Mouse (Mus musculus): Measurements from ENCODE around the gene Rab33b. TPM values are rescaled to one million over a fixed set of nuclear protein-coding genes. Genes with fewer than 3 reads are reported as not detected.

The Rab33b gene
- polyA plus RNA-seq, 1 experiment from 2014 or later = 27.3 TPM

DNA sequence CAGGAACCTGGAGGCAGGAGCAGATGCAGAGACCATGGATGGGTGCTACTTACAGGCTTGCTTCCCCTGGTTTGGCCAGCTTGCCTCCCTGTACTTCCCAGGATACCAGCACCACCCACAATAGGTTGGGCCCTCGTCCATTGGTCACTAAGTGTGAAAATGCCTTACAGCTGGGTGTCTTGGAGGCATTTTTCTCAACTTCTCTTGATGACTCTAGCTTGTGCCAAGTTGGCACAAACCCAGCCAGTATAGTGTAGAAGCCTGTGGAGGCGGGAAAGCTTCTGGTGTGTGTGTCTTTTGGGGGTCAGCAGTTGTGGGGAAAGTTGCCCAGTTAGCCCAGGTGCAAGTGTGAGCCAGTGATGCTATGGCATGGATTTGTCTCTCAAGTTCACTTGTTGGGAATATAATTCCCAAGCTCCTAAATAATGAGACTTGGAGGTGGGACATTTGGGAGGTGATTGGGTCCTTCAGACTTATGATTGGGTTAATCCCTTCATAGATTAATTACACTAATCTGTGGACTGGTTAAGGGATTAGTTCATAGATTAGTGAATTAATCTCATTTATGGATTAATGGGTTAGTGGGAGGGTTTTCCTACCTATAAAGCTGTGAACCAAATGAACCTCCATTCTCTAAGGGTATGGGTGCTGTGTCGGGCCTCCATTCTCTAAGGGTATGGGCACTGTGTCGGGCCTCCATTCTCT, 2.9 kb downstream of the Rab33b start:
- Histone ChIP-seq H3K27ac (no peak overlapping the region), H3K9ac (no peak overlapping the region), H3K36me3 (peaks cover 9% of the 10 kb centered on the region; the same call in 1 of the 2 replicates), H3K9me3 (no peaks in the 10 kb centered on the region), H3K4me2 (no peak overlapping the region), H3K4me3 (no peak overlapping the region), H3K4me1 (peaks cover 22% of the 10 kb centered on the region), H3K27me3 (no peaks in the 10 kb centered on the region)
- 92% methylated on average over 4 of the region's 4 CpGs for WGBS
- no peak for ATAC-seq (ENCODE audit: insufficient number of reproducible peaks, insufficient read depth, low FRiP score, low TSS enrichment, low read depth)

DNA sequence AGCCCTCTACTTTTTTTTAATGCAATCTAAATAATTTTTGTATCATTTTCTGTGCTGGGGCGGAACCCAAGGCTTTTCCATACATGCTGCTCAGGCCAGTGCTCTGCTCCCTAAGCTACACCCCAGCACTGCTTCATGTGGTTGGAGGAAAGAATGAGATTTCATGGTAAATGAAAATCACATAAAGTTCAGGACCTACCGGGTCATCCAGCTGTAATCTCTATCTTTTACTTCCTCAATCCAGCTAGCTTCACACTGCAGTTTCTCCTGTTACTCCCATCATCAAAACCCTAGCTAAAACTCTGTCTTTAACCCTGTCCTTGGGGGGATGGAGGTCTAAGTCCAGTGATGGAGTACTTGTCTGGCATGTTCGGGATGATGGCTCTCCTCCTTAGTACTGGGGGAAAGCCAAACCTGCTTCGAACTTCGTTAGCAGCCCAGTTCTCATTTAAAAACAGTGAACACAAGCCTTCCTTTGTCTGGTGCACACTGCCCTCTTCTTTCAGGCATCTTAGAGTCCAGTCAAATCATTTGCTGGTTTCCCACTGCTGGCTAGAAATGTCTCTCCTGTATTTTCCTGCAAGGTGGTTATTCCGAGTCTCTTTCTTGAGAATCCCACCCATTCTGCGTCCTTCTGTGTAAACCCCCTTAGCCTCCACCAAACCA, 6.5 kb downstream of the Rab33b start:
- Histone ChIP-seq H3K9ac (no peak overlapping the region), H3K4me1 (peaks cover 12% of the 10 kb centered on the region), H3K4me2 (no peak overlapping the region), H3K9me3 (no peaks in the 10 kb centered on the region), H3K27ac (no peak overlapping the region), H3K36me3 (peaks cover 30% of the 10 kb centered on the region), H3K27me3 (no peaks in the 10 kb centered on the region), H3K4me3 (no peak overlapping the region)
- no peak for ATAC-seq (ENCODE audit: insufficient number of reproducible peaks, insufficient read depth, low FRiP score, low TSS enrichment, low read depth)
- 73% methylated on average over 7 of the region's 7 CpGs for WGBS

DNA sequence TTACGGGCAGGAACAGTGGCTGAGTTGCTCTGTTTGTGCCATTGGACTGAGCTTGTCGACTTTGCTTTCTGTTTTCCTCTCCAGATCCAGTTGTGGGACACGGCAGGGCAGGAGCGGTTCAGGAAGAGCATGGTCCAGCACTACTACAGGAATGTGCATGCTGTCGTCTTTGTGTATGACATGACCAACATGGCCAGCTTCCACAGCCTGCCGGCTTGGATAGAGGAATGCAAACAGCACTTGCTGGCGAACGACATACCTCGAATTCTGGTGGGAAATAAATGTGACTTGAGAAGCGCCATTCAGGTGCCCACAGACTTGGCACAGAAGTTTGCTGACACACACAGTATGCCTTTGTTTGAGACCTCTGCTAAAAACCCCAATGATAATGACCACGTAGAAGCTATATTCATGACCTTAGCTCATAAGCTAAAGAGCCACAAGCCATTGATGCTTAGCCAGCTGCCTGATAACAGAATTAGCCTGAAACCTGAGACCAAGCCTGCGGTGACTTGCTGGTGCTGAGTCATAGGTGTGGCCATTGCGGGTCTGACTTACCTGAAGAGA, 9.6 kb downstream of the Rab33b start:
- 84% methylated on average over 13 of the region's 13 CpGs for WGBS
- ATAC-seq (ENCODE audit: insufficient number of reproducible peaks, insufficient read depth, low FRiP score, low TSS enrichment, low read depth) = no peak
- H3K27me3 ChIP-seq = no peaks in the 10 kb centered on the region
- H3K27ac ChIP-seq = no peak overlapping the region
- H3K9me3 ChIP-seq = no peaks in the 10 kb centered on the region
- no peak overlapping the region for H3K4me2 ChIP-seq
- no peak overlapping the region for H3K4me3 ChIP-seq
- no peaks in the 10 kb centered on the region for H3K4me1 ChIP-seq
- H3K9ac ChIP-seq = no peak overlapping the region
- peaks cover 27% of the 10 kb centered on the region for H3K36me3 ChIP-seq

DNA sequence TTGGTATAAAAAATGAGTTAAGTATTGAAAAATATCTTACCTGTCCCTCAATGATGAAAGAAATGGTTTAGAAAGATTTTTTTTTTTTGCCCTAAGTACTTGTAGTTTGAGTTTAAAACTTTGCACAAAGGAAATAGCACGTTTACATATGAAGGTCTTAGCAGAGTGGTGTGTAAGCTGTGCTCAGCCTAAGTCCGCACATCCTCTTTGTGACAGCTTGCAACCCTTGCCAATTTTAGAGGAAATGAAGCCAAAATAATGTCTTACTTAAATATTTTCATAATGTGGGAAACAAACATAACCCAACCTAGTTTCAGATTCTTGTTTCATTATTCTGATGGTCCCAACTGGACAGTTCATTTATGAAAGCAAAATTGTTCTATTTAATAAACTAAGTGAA, 10.7 kb downstream of the Rab33b start:
- Histone ChIP-seq H3K27ac (no peak overlapping the region), H3K9me3 (no peaks in the 10 kb centered on the region), H3K4me3 (no peak overlapping the region), H3K27me3 (no peaks in the 10 kb centered on the region), H3K4me2 (no peak overlapping the region), H3K36me3 (peaks cover 27% of the 10 kb centered on the region), H3K4me1 (no peaks in the 10 kb centered on the region), H3K9ac (no peak overlapping the region)
- no peak for ATAC-seq (ENCODE audit: insufficient number of reproducible peaks, insufficient read depth, low FRiP score, low TSS enrichment, low read depth)
- WGBS = 87% methylated on average over 2 of the region's 2 CpGs

DNA sequence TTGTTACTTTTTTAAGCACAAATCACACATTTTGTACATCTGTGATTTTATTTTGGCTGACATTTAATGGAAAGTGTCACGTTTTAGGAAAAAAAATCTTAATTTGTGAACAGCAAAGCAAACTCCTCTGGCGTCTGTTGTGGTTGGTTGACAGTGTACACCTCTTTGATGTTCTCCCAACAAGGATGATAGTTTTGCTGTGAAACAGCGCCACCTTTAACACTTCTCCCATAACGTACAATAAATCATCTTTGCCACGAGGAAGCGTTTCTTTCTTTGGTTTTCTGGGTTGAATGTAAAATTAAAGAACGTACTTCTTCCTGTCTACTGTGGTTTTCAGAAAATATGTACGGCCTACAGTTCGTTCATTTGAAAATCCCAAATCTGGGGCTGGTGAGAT, 11.9 kb downstream of the Rab33b start:
- ATAC-seq (ENCODE audit: insufficient number of reproducible peaks, insufficient read depth, low FRiP score, low TSS enrichment, low read depth) = no peak
- H3K4me2 ChIP-seq = no peak overlapping the region
- H3K4me1 ChIP-seq = no peaks in the 10 kb centered on the region
- H3K9me3 ChIP-seq = no peaks in the 10 kb centered on the region
- H3K36me3 ChIP-seq = peaks cover 27% of the 10 kb centered on the region
- no peak overlapping the region for H3K4me3 ChIP-seq
- no peak overlapping the region for H3K9ac ChIP-seq
- no peak overlapping the region for H3K27ac ChIP-seq
- H3K27me3 ChIP-seq = no peaks in the 10 kb centered on the region
- WGBS = 94% methylated on average over 9 of the region's 9 CpGs

DNA sequence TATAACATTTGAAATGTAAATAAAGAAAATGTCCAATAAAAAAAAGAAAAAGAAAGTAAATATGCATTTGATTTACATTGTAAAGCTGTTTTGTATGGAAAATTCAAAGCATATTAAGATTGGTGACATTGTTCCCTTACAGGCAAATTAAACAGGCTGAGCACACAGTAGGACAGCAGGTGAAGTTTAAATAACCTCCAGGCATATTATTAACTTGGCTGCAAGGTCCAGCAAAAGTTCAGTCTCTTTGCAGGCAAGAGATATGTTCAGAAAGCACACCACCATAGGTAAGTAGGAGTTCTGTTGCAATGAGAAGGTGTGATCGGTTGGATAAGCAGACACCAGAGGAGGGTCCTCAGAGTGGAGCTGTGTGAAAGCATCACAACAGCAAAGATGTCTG, 14.3 kb downstream of the Rab33b start:
- ATAC-seq (ENCODE audit: insufficient number of reproducible peaks, insufficient read depth, low FRiP score, low TSS enrichment, low read depth) = no peak

DNA sequence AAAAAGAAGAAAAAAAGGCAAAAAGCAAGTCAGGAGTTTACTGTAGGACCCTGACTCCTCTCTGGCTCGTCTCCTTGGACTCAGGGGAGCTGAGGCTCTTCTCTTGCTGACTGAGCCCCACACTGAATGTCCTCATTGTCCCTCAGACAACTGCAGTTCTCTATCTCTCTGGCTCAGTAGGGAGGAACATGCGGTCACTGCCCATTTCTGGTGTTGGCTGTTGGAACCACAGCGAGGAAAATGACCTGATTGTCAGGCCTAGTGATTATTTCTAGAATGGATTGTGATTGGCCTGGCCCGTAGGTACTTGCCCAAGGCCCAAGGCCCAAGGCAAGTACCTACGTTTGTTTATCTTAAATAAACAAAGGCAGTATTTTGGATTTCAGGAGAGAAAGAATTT, 14.9 kb downstream of the Rab33b start:
- no peak for ATAC-seq (ENCODE audit: insufficient number of reproducible peaks, insufficient read depth, low FRiP score, low TSS enrichment, low read depth)
- no peak overlapping the region for H3K27ac ChIP-seq

More for the DNA sequence above, 14.3 kb downstream of the Rab33b start:
- Histone ChIP-seq H3K27me3 (no peaks in the 10 kb centered on the region), H3K9ac (no peak overlapping the region), H3K4me1 (0 out of 2 replicates have a peak, but pooled peaks cover 4% of the 10 kb centered on the region), H3K27ac (no peak overlapping the region), H3K4me2 (no peak overlapping the region), H3K4me3 (no peak overlapping the region), H3K36me3 (peaks cover 24% of the 10 kb centered on the region), H3K9me3 (no peaks in the 10 kb centered on the region)
- WGBS = 97% methylated on average over 1 of the region's 1 CpGs

DNA sequence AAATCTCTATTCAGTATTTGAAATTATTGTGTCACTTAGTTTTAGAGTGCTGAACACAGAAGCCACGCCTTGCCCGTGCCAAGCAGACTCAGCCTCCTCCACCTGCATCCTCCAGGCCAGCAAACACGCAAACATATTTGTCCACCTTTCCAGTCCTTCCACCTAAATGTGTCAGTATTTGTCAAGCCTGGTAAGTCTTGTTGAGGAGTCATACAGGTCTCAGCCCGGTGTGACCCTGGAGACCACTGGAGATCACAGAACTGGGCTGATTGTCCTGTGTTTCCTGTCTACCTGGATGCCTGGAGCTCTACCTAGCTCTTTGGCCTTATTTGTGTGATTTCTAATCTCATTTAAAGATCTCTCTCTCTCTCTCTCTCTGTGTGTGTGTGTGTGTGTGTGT, 16.2 kb downstream of the Rab33b start:
- H3K4me2 ChIP-seq = no peak overlapping the region
- WGBS = 90% methylated on average over 4 of the region's 4 CpGs
- H3K27ac ChIP-seq = no peak overlapping the region

More for the DNA sequence above, 14.9 kb downstream of the Rab33b start:
- Histone ChIP-seq H3K4me3 (no peak overlapping the region), H3K9ac (no peak overlapping the region), H3K27me3 (no peaks in the 10 kb centered on the region), H3K4me1 (0 out of 2 replicates have a peak, but pooled peaks cover 4% of the 10 kb centered on the region), H3K9me3 (no peaks in the 10 kb centered on the region), H3K4me2 (no peak overlapping the region), H3K36me3 (peaks cover 17% of the 10 kb centered on the region)
- WGBS = 51% methylated on average over 5 of the region's 5 CpGs

DNA sequence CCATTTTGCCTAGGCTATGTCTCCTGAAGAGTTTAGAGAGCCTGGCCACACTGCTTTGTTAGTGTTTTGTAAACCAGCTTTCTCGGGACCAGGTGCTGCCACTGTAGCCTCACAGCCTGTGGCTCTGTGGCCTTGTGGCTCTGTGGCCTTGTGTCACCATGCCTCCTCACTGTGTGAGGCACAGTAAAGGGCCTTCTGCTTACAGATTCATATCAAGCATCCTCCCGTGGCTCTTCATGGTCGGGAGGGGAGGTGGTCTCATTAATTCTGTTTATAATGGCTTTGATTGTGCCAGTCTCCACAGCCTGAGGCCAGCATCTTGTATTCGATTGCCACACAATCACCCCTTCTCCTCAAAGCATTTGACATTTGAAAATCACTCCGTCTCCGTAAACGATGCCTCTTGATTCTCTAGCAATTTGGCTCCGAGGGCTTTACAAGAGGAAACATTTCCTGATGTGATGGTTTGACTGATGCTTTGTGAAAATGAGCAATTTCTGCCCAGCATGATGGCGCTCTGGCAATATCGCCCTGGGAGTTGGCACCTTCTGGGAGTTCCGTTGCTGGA, 20.7 kb downstream of the Rab33b start:
- no peak overlapping the region for H3K4me3 ChIP-seq
- no peak overlapping the region for H3K4me2 ChIP-seq
- no peak overlapping the region for H3K9ac ChIP-seq
- 52% methylated on average over 11 of the region's 11 CpGs for WGBS
- H3K4me1 ChIP-seq = peaks cover 8% of the 10 kb centered on the region; the same call in 1 of the 2 replicates
- ATAC-seq (ENCODE audit: insufficient number of reproducible peaks, insufficient read depth, low FRiP score, low TSS enrichment, low read depth) = no peak
- no peak overlapping the region for H3K27ac ChIP-seq
- H3K36me3 ChIP-seq = no peaks in the 10 kb centered on the region
- no peaks in the 10 kb centered on the region for H3K9me3 ChIP-seq
- no peaks in the 10 kb centered on the region for H3K27me3 ChIP-seq

More for the DNA sequence above, 16.2 kb downstream of the Rab33b start:
- H3K4me1 ChIP-seq = 0 out of 2 replicates have a peak, but pooled peaks cover 4% of the 10 kb centered on the region
- H3K4me3 ChIP-seq = no peak overlapping the region
- no peak overlapping the region for H3K9ac ChIP-seq
- H3K36me3 ChIP-seq = peaks cover 8% of the 10 kb centered on the region; the same call in 1 of the 2 replicates
- H3K27me3 ChIP-seq = no peaks in the 10 kb centered on the region
- H3K9me3 ChIP-seq = no peaks in the 10 kb centered on the region
- ATAC-seq (ENCODE audit: insufficient number of reproducible peaks, insufficient read depth, low FRiP score, low TSS enrichment, low read depth) = no peak

DNA sequence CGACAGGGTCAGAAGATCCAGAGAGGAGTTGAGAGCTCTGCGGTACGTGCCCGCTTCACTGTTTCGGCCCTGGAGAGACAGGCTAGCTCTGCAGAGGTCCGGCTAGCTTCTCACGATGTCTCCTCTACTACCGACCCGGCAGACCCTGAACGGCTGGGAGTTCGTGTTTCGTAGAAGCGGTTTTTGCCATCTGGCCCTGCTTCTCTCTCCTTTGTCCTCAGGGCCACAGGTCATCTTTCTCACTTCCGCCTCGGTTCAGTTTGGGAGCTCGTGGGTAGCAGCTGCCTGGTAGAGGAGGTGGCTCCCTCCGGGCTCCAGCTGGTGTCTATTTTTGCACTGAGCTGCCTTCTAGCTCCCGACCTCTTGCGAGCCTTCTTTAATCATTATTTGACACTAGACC, 21.7 kb downstream of the Rab33b start:
- H3K9ac ChIP-seq = no peak overlapping the region
- H3K27me3 ChIP-seq = no peaks in the 10 kb centered on the region
- H3K9me3 ChIP-seq = no peaks in the 10 kb centered on the region
- no peak for ATAC-seq (ENCODE audit: insufficient number of reproducible peaks, insufficient read depth, low FRiP score, low TSS enrichment, low read depth)
- H3K36me3 ChIP-seq = no peaks in the 10 kb centered on the region
- H3K4me2 ChIP-seq = 0 out of 2 replicates have a peak overlapping the region, but pooled peaks have one; percentile 16
- no peak overlapping the region for H3K27ac ChIP-seq
- peaks cover 8% of the 10 kb centered on the region; the same call in 1 of the 2 replicates for H3K4me1 ChIP-seq
- 44% methylated on average over 19 of the region's 19 CpGs for WGBS
- H3K4me3 ChIP-seq = no peak overlapping the region

DNA sequence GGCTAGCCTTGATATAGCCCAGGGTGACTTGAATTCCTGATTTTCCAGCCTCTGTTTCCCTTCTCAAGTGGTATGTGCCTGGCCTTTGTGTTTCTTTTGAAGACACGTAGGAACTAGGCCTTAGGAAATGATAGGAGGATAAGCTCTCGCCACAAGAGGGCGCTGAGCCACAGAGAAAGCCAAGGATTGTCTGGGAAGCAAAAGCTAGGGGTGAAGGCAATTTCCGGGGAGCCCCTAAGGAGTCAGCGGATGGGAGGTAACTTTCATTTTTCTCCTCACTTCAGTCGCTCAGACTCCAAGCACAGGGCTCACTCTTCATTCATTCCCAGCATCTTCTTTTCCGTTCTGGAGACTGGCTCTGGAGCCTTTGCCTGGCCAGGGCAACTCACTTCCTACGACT, 27.2 kb downstream of the Rab33b start:
- no peak for ATAC-seq (ENCODE audit: insufficient number of reproducible peaks, insufficient read depth, low FRiP score, low TSS enrichment, low read depth)
- no peaks in the 10 kb centered on the region for H3K4me1 ChIP-seq
- 32% methylated on average over 8 of the region's 8 CpGs for WGBS
- no peaks in the 10 kb centered on the region for H3K36me3 ChIP-seq
- no peak overlapping the region for H3K9ac ChIP-seq
- H3K27me3 ChIP-seq = no peaks in the 10 kb centered on the region
- no peak overlapping the region for H3K27ac ChIP-seq
- no peaks in the 10 kb centered on the region for H3K9me3 ChIP-seq
- H3K4me3 ChIP-seq = no peak overlapping the region
- peak overlapping the region; percentile 21; the same call in 1 of the 2 replicates for H3K4me2 ChIP-seq

Data from embryonic facial prominence, embryonic 13.5 days (tissue).